Mouse (Mus musculus): ENCODE data around the gene Tob2.

GRCm38 (mm10) chr15:81806621-81807404 is 51.8 kb downstream of the Tob2 start:
- TF ChIP-seq POLR2A (IDR thresholded peaks at IDR 0.05; ENCODE audit: borderline replicate concordance, extremely low read depth, low read depth, low read length) (no peak), CTCF (IDR thresholded peaks at IDR 0.05; ENCODE audit: insufficient read depth, low read length) (no peak)
